Mouse (Mus musculus): Measurements from ENCODE around the gene 1700030J22Rik.

DNA sequence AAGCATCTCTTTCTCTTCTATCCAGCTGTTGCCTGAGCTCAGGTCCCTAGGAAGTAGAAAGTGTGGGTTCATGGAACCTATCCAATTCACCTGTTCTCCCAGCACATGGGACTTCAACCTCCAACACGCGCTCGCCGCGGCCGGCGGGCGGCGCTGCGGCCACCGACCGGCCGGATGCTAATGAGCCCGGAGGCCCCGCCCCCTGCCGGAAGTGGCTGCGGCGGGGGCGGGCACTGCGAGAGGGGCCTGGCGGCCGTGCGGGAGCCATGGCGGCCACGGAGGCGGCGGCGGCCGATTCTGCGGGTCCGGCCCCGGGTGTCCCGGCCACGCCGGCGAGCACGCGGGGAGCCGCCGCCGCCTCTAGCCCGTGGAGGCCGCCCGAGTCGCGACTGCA lies 35.6 kb downstream of the 1700030J22Rik start, which contains the start of gene Atmin:
- TF ChIP-seq CTCF (IDR thresholded peaks at IDR 0.05; ENCODE audit: borderline replicate concordance, insufficient read depth, low read depth, low read length) (peak; percentile 63; the same call in 1 of the 2 replicates), POLR2A (IDR thresholded peaks at IDR 0.05; ENCODE audit: borderline replicate concordance, insufficient read depth, low read length) (peak; percentile 47; the same call in 1 of the 2 replicates)

All from cerebellum, adult 2 months (tissue).